Mouse (Mus musculus): Measurements from ENCODE around the gene Nsf.

DNA sequence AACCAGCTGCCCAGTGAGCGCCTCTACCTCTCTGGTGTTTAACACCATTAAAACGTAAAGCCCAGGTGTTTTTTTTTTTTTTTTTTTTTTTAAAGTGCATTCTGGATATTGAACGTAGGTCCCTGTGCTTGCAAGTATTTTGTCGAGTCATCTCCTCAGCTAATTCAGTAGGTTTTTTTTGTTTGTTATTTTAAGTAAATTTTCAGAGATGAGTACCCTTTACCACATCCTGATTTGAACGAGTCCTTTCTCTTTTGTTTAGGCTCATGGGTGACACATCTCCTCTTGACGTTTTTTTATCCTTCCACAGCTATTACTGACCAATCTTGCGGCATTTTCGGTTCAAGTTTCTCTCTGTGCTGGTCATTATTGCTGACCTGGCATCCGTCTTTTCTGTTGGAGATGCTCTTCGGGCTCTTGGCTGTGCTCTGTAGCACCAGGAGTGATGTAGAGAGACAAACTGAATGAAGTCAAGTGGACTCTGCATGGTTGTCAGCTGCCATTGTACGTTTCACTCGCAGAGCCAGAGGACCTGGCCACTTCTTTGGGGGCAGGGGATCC is 47.6 kb upstream of the Nsf start:
- TF ChIP-seq MXI1 (IDR thresholded peaks at IDR 0.05; ENCODE audit: low read depth, low read length): no peak
- no peak for TF ChIP-seq POLR2A (IDR thresholded peaks at IDR 0.05; ENCODE audit: control insufficient read depth in 1 of 2, insufficient read depth in 1 of 2, low read depth in 1 of 2, low read length in 2 of 2, poor library complexity in 1 of 2)
- no peak for TF ChIP-seq CTCF (IDR thresholded peaks at IDR 0.05 in 2 of 3, conservative IDR thresholded peaks at IDR 0.05 in 1 of 3; ENCODE audit: control insufficient read depth in 1 of 3, insufficient read depth in 1 of 3, low read depth in 2 of 3, low read length in 3 of 3, poor library complexity in 1 of 3, severe bottlenecking in 1 of 3)
- TF ChIP-seq ZMIZ1 (IDR thresholded peaks at IDR 0.05; ENCODE audit: low read depth, low read length): no peak
- TF ChIP-seq EP300 (IDR thresholded peaks at IDR 0.05; ENCODE audit: low read depth in 1 of 2, low read length in 2 of 2): no peak
- TF ChIP-seq HCFC1 (IDR thresholded peaks at IDR 0.05; ENCODE audit: low read depth, low read length): no peak
- TF ChIP-seq RAD21 (IDR thresholded peaks at IDR 0.05; ENCODE audit: low read depth, low read length): no peak
- TF ChIP-seq MEF2A (IDR thresholded peaks at IDR 0.05; ENCODE audit: extremely low read depth, insufficient replicate concordance, low read depth, low read length, poor library complexity, severe bottlenecking): no peak
